Mouse (Mus musculus): Measurements from ENCODE around the gene Gm11238.
"Not testable (repeated sequence)": the region's sequence is repeated elsewhere in the genome, so short reads cannot be mapped to it uniquely, and the experiment has no call there.

Gm11238 gene

DNA sequence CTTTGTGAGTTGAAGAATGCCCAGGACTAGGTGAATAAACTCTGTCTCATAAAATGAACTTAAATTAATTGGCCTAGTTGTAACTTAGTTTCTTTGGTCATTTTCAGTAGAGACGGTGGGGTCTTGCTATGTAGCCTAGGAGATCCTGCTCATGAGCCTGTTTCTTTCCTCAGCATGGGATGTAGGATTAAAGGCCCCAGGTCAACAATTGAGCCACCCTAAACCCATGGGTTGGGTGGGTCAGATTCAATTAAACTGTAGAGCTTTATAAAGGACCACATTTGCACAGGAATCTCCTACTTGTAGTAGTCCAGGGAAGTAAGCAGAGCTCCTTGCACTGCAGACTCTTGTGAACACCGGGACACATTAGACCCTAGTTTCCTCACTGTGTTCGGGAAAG lies at the start of gene Gm11238:
Gm11238 (plus strand) TSS at position 301 of the 400 bp plus-strand sequence.
- not testable (repeated sequence) for DNase-seq (ENCODE audit: low spot score)

GRCm38 (mm10) chr4:73599248-73599647 lies 8.4 kb upstream of the Gm11238 start:
- no peak for DNase-seq (ENCODE audit: low spot score)

DNA sequence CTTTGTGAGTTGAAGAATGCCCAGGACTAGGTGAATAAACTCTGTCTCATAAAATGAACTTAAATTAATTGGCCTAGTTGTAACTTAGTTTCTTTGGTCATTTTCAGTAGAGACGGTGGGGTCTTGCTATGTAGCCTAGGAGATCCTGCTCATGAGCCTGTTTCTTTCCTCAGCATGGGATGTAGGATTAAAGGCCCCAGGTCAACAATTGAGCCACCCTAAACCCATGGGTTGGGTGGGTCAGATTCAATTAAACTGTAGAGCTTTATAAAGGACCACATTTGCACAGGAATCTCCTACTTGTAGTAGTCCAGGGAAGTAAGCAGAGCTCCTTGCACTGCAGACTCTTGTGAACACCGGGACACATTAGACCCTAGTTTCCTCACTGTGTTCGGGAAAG lies 15.0 kb downstream of the Gm11238 start, which contains the start of gene Gm11237:
Gm11237 (plus strand) TSS at position 301 of the 400 bp plus-strand sequence.
- DNase-seq (ENCODE audit: low spot score): not testable (repeated sequence)

GRCm38 (mm10) chr4:73637821-73638220 lies 30.1 kb downstream of the Gm11238 start, which contains the start of gene Gm11236:
TSS of gene Gm11236 (plus strand) at chr4:73638121.
- DNase-seq (ENCODE audit: low spot score): not testable (repeated sequence)

DNA sequence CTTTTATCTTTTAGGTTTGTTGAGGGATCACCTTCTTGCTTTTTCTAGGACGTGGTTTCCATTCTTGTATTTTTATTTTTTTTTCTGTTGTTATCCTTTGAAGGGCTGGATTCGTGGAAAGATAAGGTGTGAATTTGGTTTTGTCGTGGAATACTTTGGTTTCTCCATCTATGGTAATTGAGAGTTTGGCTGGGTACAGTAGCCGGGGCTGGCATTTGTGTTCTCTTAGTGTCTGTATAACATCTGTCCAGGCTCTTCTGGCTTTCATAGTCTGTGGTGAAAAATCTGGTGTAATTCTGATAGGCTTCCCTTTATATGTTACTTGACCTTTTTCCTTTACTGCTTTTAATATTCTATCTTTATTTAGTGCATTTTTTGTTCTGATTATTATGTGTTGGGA lies 54.2 kb downstream of the Gm11238 start:
- DNase-seq (ENCODE audit: low spot score): not testable (repeated sequence)

DNA sequence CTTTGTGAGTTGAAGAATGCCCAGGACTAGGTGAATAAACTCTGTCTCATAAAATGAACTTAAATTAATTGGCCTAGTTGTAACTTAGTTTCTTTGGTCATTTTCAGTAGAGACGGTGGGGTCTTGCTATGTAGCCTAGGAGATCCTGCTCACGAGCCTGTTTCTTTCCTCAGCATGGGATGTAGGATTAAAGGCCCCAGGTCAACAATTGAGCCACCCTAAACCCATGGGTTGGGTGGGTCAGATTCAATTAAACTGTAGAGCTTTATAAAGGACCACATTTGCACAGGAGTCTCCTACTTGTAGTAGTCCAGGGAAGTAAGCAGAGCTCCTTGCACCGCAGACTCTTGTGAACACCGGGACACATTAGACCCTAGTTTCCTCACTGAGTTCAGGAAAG lies 60.4 kb downstream of the Gm11238 start, which contains the start of gene Gm11239:
Gm11239 (plus strand) TSS at position 301 of the 400 bp plus-strand sequence.
- DNase-seq (ENCODE audit: low spot score): not testable (repeated sequence)

- not testable (repeated sequence) for DNase-seq (ENCODE audit: low spot score)
Observed at GRCm38 (mm10) chr4:73683216-73683615, 75.5 kb downstream of the Gm11238 start, which contains the start of gene Gm428. TSS of gene Gm428 (plus strand) at chr4:73683516.
